Mouse (Mus musculus) kidney, postnatal 10 days (tissue): Measurements from ENCODE around the gene Sprtn.

ENCODE experiments used
- DNase-seq: peaks from one replicate; pipeline ENCODE4 v3.0.0; 2021; ENCODE audit warnings: mixed read lengths

The Sprtn gene

GRCm38 (mm10) chr8:124897386-124898250 is at the start of gene Sprtn, which contains the start of gene Exoc8:
Gene Sprtn, plus strand, starts transcription at chr8:124897886.
Gene Exoc8, minus strand, starts transcription at chr8:124897705.
- peak; percentile 98 for DNase-seq

GRCm38 (mm10) chr8:124853511-124853910 is 44.2 kb upstream of the Sprtn start:
- no peak for DNase-seq

GRCm38 (mm10) chr8:124859466-124859865 is 38.2 kb upstream of the Sprtn start:
- peak; percentile 42 for DNase-seq

GRCm38 (mm10) chr8:124860188-124860587 is 37.5 kb upstream of the Sprtn start:
- no peak for DNase-seq

GRCm38 (mm10) chr8:124862321-124863162 is 35.1 kb upstream of the Sprtn start, which contains the start of the genes Gnpat and 2810004N23Rik:
Gene Gnpat, plus strand, starts transcription at chr8:124863033.
Gene 2810004N23Rik, minus strand, starts transcription at chr8:124863120.
- peak; percentile 96 for DNase-seq

- DNase-seq, result no peak
Measured at GRCm38 (mm10) chr8:124863163-124863677, 34.5 kb upstream of the Sprtn start.

GRCm38 (mm10) chr8:124863729-124864128 is 34.0 kb upstream of the Sprtn start:
- DNase-seq, result no peak

- no peak for DNase-seq
Measured at GRCm38 (mm10) chr8:124866669-124867068, 31.0 kb upstream of the Sprtn start.

GRCm38 (mm10) chr8:124867126-124867525 is 30.6 kb upstream of the Sprtn start:
- no peak for DNase-seq

- no peak for DNase-seq
Measured at GRCm38 (mm10) chr8:124869708-124870107, 28.0 kb upstream of the Sprtn start.

- no peak for DNase-seq
Measured at GRCm38 (mm10) chr8:124871474-124871873, 26.2 kb upstream of the Sprtn start.

- DNase-seq, result no peak
Measured at GRCm38 (mm10) chr8:124872081-124872480, 25.6 kb upstream of the Sprtn start.

- no peak for DNase-seq
Measured at GRCm38 (mm10) chr8:124872690-124873089, 25.0 kb upstream of the Sprtn start.

- DNase-seq, result no peak
Measured at GRCm38 (mm10) chr8:124878141-124878540, 19.5 kb upstream of the Sprtn start.

- no peak for DNase-seq
Measured at GRCm38 (mm10) chr8:124878946-124879526, 18.6 kb upstream of the Sprtn start.

- no peak for DNase-seq
Measured at GRCm38 (mm10) chr8:124888385-124888784, 9.3 kb upstream of the Sprtn start.

- DNase-seq, result no peak
Measured at GRCm38 (mm10) chr8:124892596-124892995, 5.1 kb upstream of the Sprtn start.

- DNase-seq, result no peak
Measured at GRCm38 (mm10) chr8:124896010-124896631, 1.6 kb upstream of the Sprtn start.

GRCm38 (mm10) chr8:124896632-124897385 is 877 bp upstream of the Sprtn start:
- DNase-seq, result peak; percentile 89

GRCm38 (mm10) chr8:124898251-124898905 is 692 bp downstream of the Sprtn start:
- DNase-seq, result peak; percentile 43

- DNase-seq, result peak; percentile 69
Measured at GRCm38 (mm10) chr8:124903198-124903597, 5.5 kb downstream of the Sprtn start.
